Mouse (Mus musculus) layer of hippocampus, postnatal 25 days (tissue): ENCODE measurements at regions not wholly inside any gene's neighbourhood (a gene's known extent, or its start where the extent isn't known, plus 50 kb on each side); places are given as distances from the start of the nearest gene placed in this dataset.

Experiments
- DNase-seq, 2 experiments: peaks; one replicate each; pipeline ENCODE4 v3.0.0; 2022; ENCODE audit warnings: mixed read lengths in 2 of 2, low spot score in 1 of 2; ENCODE audit errors: extremely low spot score in 1 of 2

DNA sequence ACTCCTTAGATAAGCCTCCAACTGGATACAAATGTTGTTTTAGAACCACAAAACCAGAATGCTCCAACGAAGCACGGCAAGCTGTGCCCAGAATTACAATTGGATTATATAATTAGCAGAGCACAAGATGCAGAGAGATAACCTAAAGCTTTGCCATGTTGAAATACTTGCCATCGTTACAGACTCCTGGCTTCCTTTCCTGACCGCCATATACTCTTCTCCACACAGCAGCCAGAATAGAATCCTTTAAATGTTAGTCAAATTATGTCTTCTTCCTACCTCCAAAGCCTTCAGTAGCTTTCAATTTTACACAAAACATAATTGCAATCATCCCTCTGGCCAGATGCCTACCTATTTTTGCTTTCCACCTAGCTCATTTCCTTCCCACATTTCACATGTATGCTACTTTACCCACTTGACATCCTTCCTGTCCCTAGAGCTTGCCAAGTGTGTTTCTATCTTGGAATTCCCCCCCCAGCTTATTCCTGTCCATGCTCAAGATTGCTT lies 52.8 kb upstream of the G2e3 start:
- DNase-seq, result no peak

- no peak for DNase-seq
Measured at GRCm38 (mm10) chr12:51278358-51278757, 69.5 kb upstream of the G2e3 start.

DNA sequence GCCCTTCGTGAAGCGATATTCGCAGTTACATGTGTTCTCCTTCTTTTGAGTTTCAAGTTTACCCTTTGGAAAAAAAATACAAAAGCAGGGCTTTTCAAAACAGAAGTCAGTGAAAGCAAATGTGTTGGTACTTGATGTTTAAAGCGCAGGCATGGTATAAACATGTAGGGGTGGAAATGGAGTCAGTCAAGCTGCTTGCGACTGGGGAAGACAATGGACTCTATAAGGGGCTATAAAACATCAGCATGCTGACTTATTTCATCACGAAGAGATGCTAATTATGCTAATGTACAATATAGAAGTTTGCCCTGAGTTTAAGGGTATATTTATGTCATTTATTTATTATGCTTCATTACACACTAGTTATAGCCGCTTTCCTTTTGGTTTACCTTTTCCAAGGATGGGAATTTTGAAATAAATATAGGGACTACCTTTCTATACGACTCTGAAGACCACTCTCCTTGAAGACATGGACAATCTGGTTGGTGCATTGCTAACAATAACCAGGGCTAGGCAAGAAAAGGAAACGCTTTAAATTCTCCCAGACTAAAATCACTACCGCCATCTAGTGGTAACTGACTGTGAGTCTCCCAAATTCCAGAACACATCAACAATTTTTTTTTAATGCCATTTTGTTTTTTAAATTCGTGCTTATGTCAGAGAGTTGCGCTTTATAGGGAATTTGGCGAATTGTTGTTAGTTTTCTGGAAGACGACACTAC lies 71.9 kb upstream of the G2e3 start:
- no peak for DNase-seq

DNA sequence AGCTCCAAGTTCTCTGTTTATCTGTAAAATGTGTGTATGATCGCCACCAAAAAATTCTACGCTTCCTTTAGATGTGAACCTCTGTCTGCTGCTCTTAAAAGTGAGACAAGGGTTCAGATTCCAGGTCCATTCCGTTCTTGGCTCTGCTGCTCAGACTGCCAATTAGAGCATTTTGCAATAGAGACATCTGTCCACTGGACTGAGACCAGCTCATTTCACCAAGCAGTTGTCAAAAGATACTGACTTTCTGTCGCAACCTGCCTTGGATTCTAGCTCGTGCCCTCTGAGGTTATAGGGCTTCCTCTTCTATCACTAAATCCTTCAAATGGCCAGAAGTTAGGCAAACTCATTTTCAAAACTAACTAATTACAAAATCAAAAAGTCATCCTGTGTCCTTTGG lies 74.4 kb upstream of the G2e3 start:
- peak in 1 of 2 experiments; percentile 3 for DNase-seq

DNA sequence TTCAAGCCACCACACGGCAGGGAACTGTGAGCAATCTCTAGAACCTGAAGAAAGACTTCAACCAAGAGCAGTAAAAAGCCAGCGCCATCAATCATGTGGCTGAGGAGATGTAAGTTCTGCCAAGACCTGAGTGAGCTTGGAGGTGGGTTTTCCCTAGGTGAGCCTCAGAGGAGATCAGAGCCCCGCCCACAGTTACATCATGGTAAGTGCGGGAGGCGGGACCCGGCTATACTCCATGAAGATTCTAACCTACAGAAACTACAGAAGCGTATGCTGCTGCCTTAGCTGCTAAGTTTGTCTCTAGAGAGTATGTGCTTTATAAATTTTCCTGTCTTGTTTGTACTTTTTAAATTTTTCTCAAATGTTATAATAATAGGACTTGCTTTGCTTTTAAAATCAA lies 105.0 kb upstream of the G2e3 start:
- DNase-seq, result no peak

DNA sequence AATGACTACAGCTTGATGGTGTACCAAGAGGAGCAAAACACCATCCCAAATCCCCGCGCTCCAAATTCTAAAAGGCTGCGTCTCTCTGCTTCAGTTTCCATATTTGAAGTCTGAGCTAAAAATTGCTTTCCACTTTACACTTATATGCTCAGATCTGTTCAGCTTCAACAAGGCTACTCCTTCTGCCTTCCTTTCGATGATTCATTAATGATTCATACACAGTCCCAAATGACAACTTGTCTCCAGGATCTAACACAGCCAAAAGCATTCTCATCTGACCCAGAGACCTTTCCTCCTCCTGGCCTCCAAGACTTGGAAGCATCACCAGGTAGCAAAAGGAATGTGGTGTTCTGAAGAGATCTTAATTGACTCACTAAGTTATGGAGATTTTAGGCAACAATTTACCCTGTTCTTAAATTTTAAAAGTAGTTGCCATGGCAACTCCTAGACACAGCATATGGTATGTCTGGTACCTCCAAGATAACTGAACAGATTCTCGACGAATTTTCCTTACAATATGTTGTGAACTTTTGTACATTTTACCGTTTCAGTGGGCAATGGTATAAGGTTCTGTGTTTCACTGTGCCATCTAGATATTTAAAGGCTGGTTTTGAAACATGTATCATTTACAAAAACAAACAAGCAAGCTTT lies 106.6 kb upstream of the G2e3 start:
- DNase-seq, result peak in 1 of 2 experiments; percentile 15

DNA sequence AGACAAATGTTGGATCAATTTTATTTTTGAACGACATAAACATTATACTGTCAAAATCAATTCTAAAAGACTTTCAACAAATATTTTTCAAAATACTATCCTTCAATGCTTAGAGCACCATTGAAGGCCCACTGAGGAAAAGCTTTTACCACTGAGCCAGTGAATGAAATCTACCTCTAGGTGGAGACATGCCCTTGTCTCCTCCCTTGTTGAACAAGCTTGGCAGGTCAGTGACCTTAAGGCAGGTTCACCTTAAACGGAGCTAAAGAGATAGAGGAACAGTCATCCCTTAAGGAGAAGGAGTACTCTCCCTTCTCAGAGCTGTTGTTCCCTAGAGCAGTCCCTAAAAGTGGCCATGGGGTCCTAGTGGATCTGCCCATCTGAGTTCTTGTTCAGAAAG lies 136.2 kb upstream of the G2e3 start:
- DNase-seq, result no peak

DNA sequence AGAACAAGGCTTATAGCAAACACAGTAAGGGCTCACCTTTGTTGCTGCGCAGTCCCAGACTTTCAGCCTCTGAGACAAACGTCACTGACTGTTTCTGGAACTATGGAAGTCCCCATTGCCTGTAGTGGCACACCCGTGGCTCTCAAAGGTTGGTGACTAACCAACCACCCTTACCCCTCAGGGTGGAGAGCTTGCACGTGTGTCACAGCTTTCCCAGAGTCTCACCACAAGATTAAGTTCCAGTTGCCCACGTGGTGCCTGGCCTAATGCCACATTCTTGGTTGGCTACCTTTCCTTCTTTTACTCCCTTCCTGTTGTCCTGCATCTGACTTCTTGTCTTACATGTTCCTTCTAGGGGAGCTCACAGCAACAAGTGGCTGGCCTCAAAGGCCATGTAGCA lies 151.6 kb upstream of the G2e3 start:
- no peak for DNase-seq

DNA sequence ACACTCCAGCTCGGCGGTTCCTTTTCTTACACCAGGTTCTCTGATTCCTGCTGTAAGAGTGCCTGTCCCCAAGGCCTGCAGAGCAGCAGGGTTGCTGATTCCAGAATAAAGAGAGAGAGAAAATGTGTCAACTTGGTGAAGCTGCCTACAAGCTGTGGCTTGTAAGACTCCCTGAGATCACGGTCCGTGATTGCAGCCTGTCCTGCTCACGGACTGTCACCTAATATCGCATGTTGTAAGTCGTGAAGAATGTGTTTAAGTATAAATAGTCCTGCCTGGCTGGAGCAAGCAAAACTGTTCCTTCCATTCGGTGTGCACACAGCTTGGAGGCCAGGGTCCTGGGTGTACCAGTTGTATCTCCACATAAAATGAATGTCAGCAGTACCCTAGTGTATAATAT lies 152.7 kb upstream of the G2e3 start:
- no peak for DNase-seq

DNA sequence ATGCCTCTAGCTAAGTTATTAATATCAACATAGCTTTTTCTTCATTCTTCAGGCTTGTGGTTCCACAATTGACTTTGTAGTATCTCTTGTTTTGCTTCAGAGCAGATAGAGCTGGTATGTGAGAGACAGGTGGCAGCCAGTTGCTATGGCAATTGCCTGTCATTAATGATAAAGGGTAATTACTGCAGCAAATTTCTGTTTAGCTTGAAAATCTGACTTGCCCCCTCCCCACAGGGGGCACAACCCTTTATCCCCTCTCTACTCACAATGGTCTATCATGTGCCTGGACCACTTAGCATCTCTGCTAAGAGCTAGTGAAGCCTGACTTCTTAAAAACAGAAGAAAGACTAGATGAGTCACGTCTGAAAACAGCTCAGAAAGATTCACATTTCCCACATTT lies 157.1 kb upstream of the G2e3 start:
- DNase-seq, result no peak

GRCm38 (mm10) chr12:51190186-51190585 lies 157.7 kb upstream of the G2e3 start:
- DNase-seq, result no peak

- DNase-seq, result no peak
Measured at GRCm38 (mm10) chr12:51188229-51188628, 159.6 kb upstream of the G2e3 start.

- no peak for DNase-seq
Measured at GRCm38 (mm10) chr12:51187726-51188125, 160.1 kb upstream of the G2e3 start.

- peak in 1 of 2 experiments; percentile 23 for DNase-seq
Measured at GRCm38 (mm10) chr12:51185751-51186150, 162.1 kb upstream of the G2e3 start.

DNA sequence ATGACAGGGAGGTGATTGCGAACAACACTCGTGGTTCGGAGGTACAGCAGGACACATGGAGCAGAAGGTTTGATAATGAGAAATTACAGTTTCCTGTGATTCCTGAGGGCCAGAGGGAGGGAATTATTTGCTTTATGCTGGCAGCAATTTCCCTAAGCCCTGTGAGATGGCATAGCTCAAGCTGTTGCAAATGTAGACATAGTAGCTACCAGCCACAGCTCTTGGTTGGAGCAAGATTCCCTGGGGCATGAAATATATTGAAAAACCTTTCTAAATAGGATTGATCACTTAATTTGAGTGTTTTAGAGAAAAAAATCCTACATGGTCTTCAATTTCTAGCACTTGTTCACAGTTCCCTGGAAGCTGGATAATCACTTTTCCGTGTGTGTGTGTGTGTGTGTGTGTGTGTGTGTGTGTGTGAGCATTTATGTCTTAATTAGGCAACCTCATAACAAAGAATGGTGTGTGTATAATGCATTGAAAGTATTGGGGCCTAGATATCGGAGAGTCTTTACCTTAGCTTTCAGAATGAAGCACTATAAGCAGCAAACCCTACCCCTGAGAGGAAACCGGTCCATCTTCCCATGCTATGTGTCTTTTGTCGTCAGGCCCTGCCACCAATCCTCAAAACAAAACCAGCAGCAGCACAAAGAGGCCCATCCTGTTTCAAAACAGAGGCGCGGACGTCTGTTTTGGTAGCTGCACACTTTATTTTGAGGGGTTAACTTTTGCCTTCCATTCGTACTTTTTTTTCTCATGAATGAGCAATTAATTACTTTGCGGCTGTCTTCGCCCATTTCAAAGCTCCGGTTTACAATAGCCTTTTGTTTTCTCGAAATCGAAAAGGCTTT lies 172.7 kb upstream of the G2e3 start:
- no peak for DNase-seq

DNA sequence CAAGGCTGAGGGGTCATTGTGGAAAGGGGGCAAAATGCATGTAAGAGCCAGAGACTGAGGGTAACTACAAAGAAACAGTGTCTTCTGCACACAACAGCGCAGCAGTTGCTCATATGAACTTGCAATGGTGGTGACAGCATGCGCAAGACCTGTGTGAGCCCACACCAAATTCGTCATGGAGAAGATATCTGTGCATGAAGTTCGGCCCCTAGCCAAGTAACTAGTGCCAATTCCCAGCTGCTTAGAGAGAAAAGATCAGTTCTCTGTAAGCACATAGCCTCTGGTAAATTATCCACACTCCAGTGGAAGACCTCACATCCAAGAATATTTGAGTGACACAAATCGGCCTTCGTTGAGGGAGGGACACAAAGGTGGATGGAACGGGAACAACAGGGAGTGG lies 182.7 kb upstream of the G2e3 start:
- DNase-seq, result no peak

DNA sequence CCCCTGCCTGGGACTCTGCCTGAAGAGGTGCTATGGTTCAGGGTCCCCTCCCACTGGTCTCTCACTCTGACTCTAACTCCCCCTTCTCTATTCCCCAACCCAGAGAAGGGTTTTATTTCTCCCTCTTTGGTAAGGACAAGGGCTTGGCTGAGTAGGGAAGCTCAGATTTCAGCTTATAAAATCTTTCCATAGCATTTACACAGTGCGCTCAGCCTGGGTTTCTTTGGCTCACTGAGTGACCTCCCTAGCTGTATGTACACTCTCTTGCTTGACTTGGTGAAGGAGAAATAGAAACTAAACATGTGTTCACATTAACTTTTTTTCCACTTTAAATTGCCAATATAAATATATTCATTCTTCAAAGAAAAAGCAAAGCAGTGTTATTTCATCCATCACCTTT lies 186.9 kb upstream of the G2e3 start:
- no peak for DNase-seq

- DNase-seq, result no peak
Measured at GRCm38 (mm10) chr12:51160122-51160521, 187.7 kb upstream of the G2e3 start.

DNA sequence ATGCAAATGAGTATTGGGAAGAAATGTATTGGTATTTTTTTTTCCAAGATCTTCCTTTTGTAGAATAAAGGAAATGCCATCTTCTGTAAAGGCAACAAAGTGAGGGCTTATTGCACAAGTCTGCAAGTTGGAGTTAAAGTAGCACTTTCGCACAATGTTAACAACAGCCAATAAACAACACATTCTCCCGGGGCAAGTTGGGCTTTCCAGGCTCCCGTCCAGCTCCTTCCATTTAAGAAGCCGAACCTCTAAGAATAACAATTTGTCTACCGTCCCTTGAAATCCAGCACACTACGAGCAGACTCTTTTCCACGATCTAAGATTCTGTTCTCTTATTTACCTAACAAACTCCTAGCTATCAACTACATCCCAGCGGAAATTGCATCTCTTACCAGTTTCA lies 199.9 kb upstream of the G2e3 start:
- no peak for DNase-seq

- DNase-seq, result no peak
Measured at GRCm38 (mm10) chr12:51143840-51144239, 204.0 kb upstream of the G2e3 start.

DNA sequence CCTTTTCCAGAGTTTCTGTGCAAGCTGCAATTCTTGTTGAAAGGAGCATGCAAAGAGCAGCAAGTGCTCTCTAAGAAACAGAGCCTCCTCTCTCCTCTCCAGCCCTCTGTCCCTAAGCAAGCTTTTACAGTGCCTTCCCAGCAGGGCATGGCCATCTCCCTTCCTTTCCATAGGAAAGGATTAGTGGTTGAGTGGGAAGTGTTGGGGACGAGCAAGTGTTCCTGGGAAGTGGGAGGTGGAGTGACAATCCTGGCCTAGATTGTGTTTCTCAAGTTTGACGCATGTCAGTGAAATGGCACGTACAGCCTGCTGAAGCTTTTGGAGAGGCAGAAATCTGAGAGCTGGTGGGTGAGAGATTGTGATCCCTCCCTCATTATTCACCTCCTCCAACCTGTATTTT lies 204.7 kb upstream of the G2e3 start:
- DNase-seq, result no peak
